Mouse (Mus musculus): ENCODE results near the gene Htr5b. TPM values are rescaled to one million over a fixed set of nuclear protein-coding genes. Genes with fewer than 3 reads are reported as not detected.

Gene Htr5b
- total RNA-seq (2014; rRNA removed; ENCODE audit: low replicate concordance) (not detected in 2 replicates), polyA plus RNA-seq (2015; fragmentation: Nextera tagmentation; extraction: Ambion mirVana) (not detected in 2 replicates)

- 7% methylated on average over 11 of the region's 11 CpGs for WGBS
- Histone ChIP-seq H3K36me3 (replicated peaks; ENCODE audit: control insufficient read depth, insufficient read depth, low read length) (no peaks in the 10 kb centered on the region), H3K4me1 (ENCODE audit: control insufficient read depth, insufficient read depth) (no peaks in the 10 kb centered on the region), H3K4me3 (ENCODE audit: low read depth, low read length) (peak within 1 kb of the TSS; percentile 24), H3K27me3 (ENCODE audit: control insufficient read depth, insufficient read depth, low read length) (peaks cover 13% of the 10 kb centered on the region), H3K4me2 (ENCODE audit: low read depth, low read length) (peak within 1 kb of the TSS; percentile 51), H3K9ac (replicated peaks; ENCODE audit: low read depth, low read length) (no peak within 1 kb of the TSS), H3K9me3 (replicated peaks; ENCODE audit: control insufficient read depth, low read length) (no peaks in the 10 kb centered on the region), H3K27ac (ENCODE audit: low read depth) (no peak within 1 kb of the TSS)
- DNase-seq (ENCODE audit: low spot score) (no peak), ATAC-seq (ENCODE audit: insufficient read depth, low read depth) (peak; percentile 47; the same call in 1 of the 2 replicates)
- no peak for TF ChIP-seq CTCF (IDR thresholded peaks at IDR 0.05; ENCODE audit: low read depth)
- no peak for TF ChIP-seq EP300 (IDR thresholded peaks at IDR 0.05; ENCODE audit: low read depth)
Measured at GRCm38 (mm10) chr1:121528399-121528720, at the start of gene Htr5b. TSS of gene Htr5b (minus strand) at chr1:121528465.

- no peaks in the 10 kb centered on the region for H3K4me1 ChIP-seq (ENCODE audit: control insufficient read depth, insufficient read depth)
- no peak for ATAC-seq (ENCODE audit: insufficient read depth, low read depth)
- TF ChIP-seq CTCF (IDR thresholded peaks at IDR 0.05; ENCODE audit: low read depth), result no peak
- no peak overlapping the region for H3K9ac ChIP-seq (replicated peaks; ENCODE audit: low read depth, low read length)
- no peak overlapping the region for H3K27ac ChIP-seq (ENCODE audit: low read depth)
- H3K4me3 ChIP-seq (ENCODE audit: low read depth, low read length), result no peak overlapping the region
- H3K36me3 ChIP-seq (replicated peaks; ENCODE audit: control insufficient read depth, insufficient read depth, low read length), result no peaks in the 10 kb centered on the region
- no peak for DNase-seq (ENCODE audit: low spot score)
- no peaks in the 10 kb centered on the region for H3K27me3 ChIP-seq (ENCODE audit: control insufficient read depth, insufficient read depth, low read length)
- WGBS, result 57% methylated on average over 1 of the region's 1 CpGs
- H3K4me2 ChIP-seq (ENCODE audit: low read depth, low read length), result no peak overlapping the region
- H3K9me3 ChIP-seq (replicated peaks; ENCODE audit: control insufficient read depth, low read length), result no peaks in the 10 kb centered on the region
Measured at GRCm38 (mm10) chr1:121577491-121577890, 49.2 kb upstream of the Htr5b start.

- no peak for ATAC-seq (ENCODE audit: insufficient read depth, low read depth)
Measured at GRCm38 (mm10) chr1:121570522-121570921, 42.3 kb upstream of the Htr5b start.

GRCm38 (mm10) chr1:121567521-121568489, 39.5 kb upstream of the Htr5b start, which contains the start of gene Ddx18:
TSS of gene Ddx18 (minus strand) at chr1:121567989.
- ATAC-seq (ENCODE audit: insufficient read depth, low read depth) (peak; percentile 98), DNase-seq (ENCODE audit: low spot score) (peak; percentile 87)
- Histone ChIP-seq H3K4me3 (ENCODE audit: low read depth, low read length) (peak within 1 kb of the TSS; percentile 73), H3K9me3 (replicated peaks; ENCODE audit: control insufficient read depth, low read length) (no peaks in the 10 kb centered on the region), H3K27me3 (ENCODE audit: control insufficient read depth, insufficient read depth, low read length) (no peaks in the 10 kb centered on the region), H3K36me3 (replicated peaks; ENCODE audit: control insufficient read depth, insufficient read depth, low read length) (peaks cover 24% of the 10 kb centered on the region), H3K4me1 (ENCODE audit: control insufficient read depth, insufficient read depth) (peaks cover 11% of the 10 kb centered on the region; the same call in 1 of the 2 replicates), H3K9ac (replicated peaks; ENCODE audit: low read depth, low read length) (peak within 1 kb of the TSS; percentile 70), H3K27ac (ENCODE audit: low read depth) (peak within 1 kb of the TSS; percentile 27; the same call in 1 of the 2 replicates), H3K4me2 (ENCODE audit: low read depth, low read length) (peak within 1 kb of the TSS; percentile 88)
- WGBS, result 6% methylated on average over 53 of the region's 53 CpGs
- TF ChIP-seq CTCF (IDR thresholded peaks at IDR 0.05; ENCODE audit: low read depth) (peak; percentile 76), EP300 (IDR thresholded peaks at IDR 0.05; ENCODE audit: low read depth) (peak; percentile 69; the same call in 1 of the 2 replicates)

More at GRCm38 (mm10) chr1:121570522-121570921, 42.3 kb upstream of the Htr5b start:
- Histone ChIP-seq H3K36me3 (replicated peaks; ENCODE audit: control insufficient read depth, insufficient read depth, low read length) (0 out of 2 replicates have a peak, but pooled peaks cover 2% of the 10 kb centered on the region), H3K9ac (replicated peaks; ENCODE audit: low read depth, low read length) (no peak overlapping the region), H3K4me2 (ENCODE audit: low read depth, low read length) (no peak overlapping the region), H3K27ac (ENCODE audit: low read depth) (no peak overlapping the region), H3K9me3 (replicated peaks; ENCODE audit: control insufficient read depth, low read length) (no peaks in the 10 kb centered on the region), H3K4me3 (ENCODE audit: low read depth, low read length) (no peak overlapping the region), H3K27me3 (ENCODE audit: control insufficient read depth, insufficient read depth, low read length) (no peaks in the 10 kb centered on the region), H3K4me1 (ENCODE audit: control insufficient read depth, insufficient read depth) (peaks cover 11% of the 10 kb centered on the region; the same call in 1 of the 2 replicates)
- DNase-seq (ENCODE audit: low spot score), result no peak
- WGBS, result 71% methylated on average over 7 of the region's 7 CpGs
- TF ChIP-seq EP300 (IDR thresholded peaks at IDR 0.05; ENCODE audit: low read depth) (no peak), CTCF (IDR thresholded peaks at IDR 0.05; ENCODE audit: low read depth) (no peak)

- Histone ChIP-seq H3K4me2 (ENCODE audit: low read depth, low read length) (no peak overlapping the region), H3K4me1 (ENCODE audit: control insufficient read depth, insufficient read depth) (no peaks in the 10 kb centered on the region), H3K27me3 (ENCODE audit: control insufficient read depth, insufficient read depth, low read length) (no peaks in the 10 kb centered on the region), H3K36me3 (replicated peaks; ENCODE audit: control insufficient read depth, insufficient read depth, low read length) (peaks cover 95% of the 10 kb centered on the region), H3K4me3 (ENCODE audit: low read depth, low read length) (no peak overlapping the region), H3K27ac (ENCODE audit: low read depth) (no peak overlapping the region), H3K9ac (replicated peaks; ENCODE audit: low read depth, low read length) (no peak overlapping the region), H3K9me3 (replicated peaks; ENCODE audit: control insufficient read depth, low read length) (no peaks in the 10 kb centered on the region)
- no peak for ATAC-seq (ENCODE audit: insufficient read depth, low read depth)
- WGBS, result 88% methylated on average over 5 of the region's 5 CpGs
- DNase-seq (ENCODE audit: low spot score), result no peak
- TF ChIP-seq EP300 (IDR thresholded peaks at IDR 0.05; ENCODE audit: low read depth) (no peak), CTCF (IDR thresholded peaks at IDR 0.05; ENCODE audit: low read depth) (no peak)
Measured at GRCm38 (mm10) chr1:121557861-121558260, 29.6 kb upstream of the Htr5b start.
